Mouse (Mus musculus): ENCODE measurements around the gene Rab27a.

GRCm38 (mm10) chr9:73049833-73050232 is 5.2 kb downstream of the Rab27a start:
- TF ChIP-seq CTCF (IDR thresholded peaks at IDR 0.05; ENCODE audit: low read depth) (no peak), EP300 (IDR thresholded peaks at IDR 0.05; ENCODE audit: low read depth) (no peak)

Data from heart, postnatal 0 days (tissue).